Mouse (Mus musculus): ENCODE results near the gene Prdx2.

DNA sequence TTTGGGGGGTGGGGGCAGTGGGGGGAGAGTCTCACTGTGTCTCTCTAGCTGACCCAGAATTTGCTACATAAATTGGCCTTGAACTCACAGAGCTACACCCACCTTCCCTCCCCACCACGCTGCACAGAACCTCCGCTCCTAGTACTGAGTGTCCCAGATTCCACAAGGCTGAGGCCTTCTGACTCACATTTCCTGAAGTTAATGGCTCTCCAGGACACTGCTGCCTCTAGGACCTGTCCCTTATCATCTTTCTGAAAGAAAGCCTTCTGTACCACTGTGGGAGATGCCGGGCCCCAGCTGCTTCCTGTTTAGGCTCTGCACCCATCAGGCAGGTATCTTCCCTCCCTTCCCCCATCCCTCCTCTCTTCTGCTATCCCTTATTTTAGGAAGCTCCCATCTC, 2.8 kb upstream of the Prdx2 start:
- no peak for TF ChIP-seq CTCF (IDR thresholded peaks at IDR 0.05; ENCODE audit: low read depth, low read length)
- no peak for TF ChIP-seq POLR2A (IDR thresholded peaks at IDR 0.05; ENCODE audit: borderline replicate concordance, low read depth, low read length)

Data from bone marrow macrophage, adult 2 months (primary cell).